Mouse (Mus musculus): Measurements from ENCODE around the gene Tpst1. TPM values are rescaled to one million over a fixed set of nuclear protein-coding genes. Genes with fewer than 3 reads are reported as not detected.
A peak's percentile ranks its signal among the peaks of the same experiment; 100 is the strongest.

Tpst1 gene
- polyA plus RNA-seq, 1 experiment from 2014 or later = 50.0 TPM

- H3K4me3 ChIP-seq = no peak overlapping the region
- peaks cover 24% of the 10 kb centered on the region for H3K4me1 ChIP-seq (replicated peaks)
- H3K9me3 ChIP-seq = no peaks in the 10 kb centered on the region
- DNase-seq (ENCODE audit: low spot score) = no peak
- no peak overlapping the region for H3K27ac ChIP-seq
- WGBS = 93% methylated on average over 7 of the region's 7 CpGs
- H3K27me3 ChIP-seq (ENCODE audit: insufficient read depth, poor library complexity, severe bottlenecking) = peaks cover 8% of the 10 kb centered on the region; the same call in 1 of the 2 replicates
- no peaks in the 10 kb centered on the region for H3K36me3 ChIP-seq
Measured at GRCm38 (mm10) chr5:130143101-130143500, 70.0 kb downstream of the Tpst1 start.

GRCm38 (mm10) chr5:130143977-130144333 lies 70.8 kb downstream of the Tpst1 start:
- Histone ChIP-seq H3K27ac (peak overlapping the region; percentile 91), H3K9me3 (no peaks in the 10 kb centered on the region), H3K36me3 (0 out of 2 replicates have a peak, but pooled peaks cover 4% of the 10 kb centered on the region), H3K4me3 (peak overlapping the region; percentile 68), H3K27me3 (ENCODE audit: insufficient read depth, poor library complexity, severe bottlenecking) (peaks cover 8% of the 10 kb centered on the region; the same call in 1 of the 2 replicates), H3K4me1 (replicated peaks) (peaks cover 24% of the 10 kb centered on the region)
- 5% methylated on average over 20 of the region's 20 CpGs for WGBS
- peak; percentile 72 for DNase-seq (ENCODE audit: low spot score)

- peaks cover 24% of the 10 kb centered on the region for H3K4me1 ChIP-seq (replicated peaks)
Measured at GRCm38 (mm10) chr5:130144334-130145312, 71.5 kb downstream of the Tpst1 start, which contains the start of gene Kctd7. TSS of gene Kctd7 (plus strand) at chr5:130144861.

GRCm38 (mm10) chr5:130145961-130146360 lies 72.8 kb downstream of the Tpst1 start:
- no peak overlapping the region for H3K27ac ChIP-seq
- no peak overlapping the region for H3K4me3 ChIP-seq

More at GRCm38 (mm10) chr5:130144334-130145312, 71.5 kb downstream of the Tpst1 start, which contains the start of gene Kctd7:
- Histone ChIP-seq H3K4me3 (peak within 1 kb of the TSS; percentile 68), H3K9me3 (no peaks in the 10 kb centered on the region), H3K36me3 (0 out of 2 replicates have a peak, but pooled peaks cover 4% of the 10 kb centered on the region), H3K27me3 (ENCODE audit: insufficient read depth, poor library complexity, severe bottlenecking) (peaks cover 8% of the 10 kb centered on the region; the same call in 1 of the 2 replicates), H3K27ac (peak within 1 kb of the TSS; percentile 91)
- peak; percentile 97 for DNase-seq (ENCODE audit: low spot score)
- WGBS = 2% methylated on average over 66 of the region's 66 CpGs

GRCm38 (mm10) chr5:130149726-130150310 lies 76.7 kb downstream of the Tpst1 start:
- Histone ChIP-seq H3K4me1 (replicated peaks) (peaks cover 11% of the 10 kb centered on the region), H3K9me3 (no peaks in the 10 kb centered on the region), H3K27ac (no peak overlapping the region), H3K4me3 (no peak overlapping the region), H3K27me3 (ENCODE audit: insufficient read depth, poor library complexity, severe bottlenecking) (no peaks in the 10 kb centered on the region), H3K36me3 (peaks cover 26% of the 10 kb centered on the region)
- no peak for DNase-seq (ENCODE audit: low spot score)
- WGBS = 85% methylated on average over 7 of the region's 7 CpGs

More at GRCm38 (mm10) chr5:130145961-130146360, 72.8 kb downstream of the Tpst1 start:
- peaks cover 24% of the 10 kb centered on the region for H3K4me1 ChIP-seq (replicated peaks)
- DNase-seq (ENCODE audit: low spot score) = no peak
- WGBS = 88% methylated on average over 8 of the region's 8 CpGs
- 0 out of 2 replicates have a peak, but pooled peaks cover 4% of the 10 kb centered on the region for H3K36me3 ChIP-seq
- H3K27me3 ChIP-seq (ENCODE audit: insufficient read depth, poor library complexity, severe bottlenecking) = peaks cover 8% of the 10 kb centered on the region; the same call in 1 of the 2 replicates
- H3K9me3 ChIP-seq = no peaks in the 10 kb centered on the region

GRCm38 (mm10) chr5:130154286-130154685 lies 81.2 kb downstream of the Tpst1 start:
- no peak for DNase-seq (ENCODE audit: low spot score)
- peaks cover 22% of the 10 kb centered on the region for H3K36me3 ChIP-seq
- H3K27me3 ChIP-seq (ENCODE audit: insufficient read depth, poor library complexity, severe bottlenecking) = no peaks in the 10 kb centered on the region
- 93% methylated on average over 2 of the region's 2 CpGs for WGBS
- H3K4me3 ChIP-seq = no peak overlapping the region
- H3K27ac ChIP-seq = no peak overlapping the region
- H3K4me1 ChIP-seq (replicated peaks) = no peaks in the 10 kb centered on the region
- H3K9me3 ChIP-seq = no peaks in the 10 kb centered on the region

- Histone ChIP-seq H3K27ac (no peak overlapping the region), H3K9me3 (no peaks in the 10 kb centered on the region), H3K4me3 (no peak overlapping the region), H3K27me3 (ENCODE audit: insufficient read depth, poor library complexity, severe bottlenecking) (no peaks in the 10 kb centered on the region), H3K36me3 (no peaks in the 10 kb centered on the region), H3K4me1 (replicated peaks) (no peaks in the 10 kb centered on the region)
- no peak for DNase-seq (ENCODE audit: low spot score)
- WGBS = 79% methylated on average over 4 of the region's 4 CpGs
Measured at GRCm38 (mm10) chr5:130158545-130158944, 85.4 kb downstream of the Tpst1 start.

- DNase-seq (ENCODE audit: low spot score) = no peak
- H3K9me3 ChIP-seq = no peaks in the 10 kb centered on the region
- no peak overlapping the region for H3K4me3 ChIP-seq
- no peaks in the 10 kb centered on the region for H3K36me3 ChIP-seq
- 68% methylated on average over 7 of the region's 7 CpGs for WGBS
- H3K27ac ChIP-seq = no peak overlapping the region
- no peaks in the 10 kb centered on the region for H3K4me1 ChIP-seq (replicated peaks)
- no peaks in the 10 kb centered on the region for H3K27me3 ChIP-seq (ENCODE audit: insufficient read depth, poor library complexity, severe bottlenecking)
Measured at GRCm38 (mm10) chr5:130159761-130160201, 86.7 kb downstream of the Tpst1 start.

- Histone ChIP-seq H3K27ac (no peak overlapping the region), H3K4me1 (replicated peaks) (no peaks in the 10 kb centered on the region), H3K4me3 (no peak overlapping the region), H3K27me3 (ENCODE audit: insufficient read depth, poor library complexity, severe bottlenecking) (no peaks in the 10 kb centered on the region), H3K36me3 (no peaks in the 10 kb centered on the region), H3K9me3 (no peaks in the 10 kb centered on the region)
- DNase-seq (ENCODE audit: low spot score) = peak; percentile 61
- WGBS = 6% methylated on average over 7 of the region's 7 CpGs
Measured at GRCm38 (mm10) chr5:130163670-130164069, 90.5 kb downstream of the Tpst1 start.

GRCm38 (mm10) chr5:130165213-130165612 lies 92.1 kb downstream of the Tpst1 start:
- WGBS = 76% methylated on average over 4 of the region's 4 CpGs

GRCm38 (mm10) chr5:130169109-130169508 lies 96.0 kb downstream of the Tpst1 start:
- H3K9me3 ChIP-seq = no peaks in the 10 kb centered on the region
- H3K36me3 ChIP-seq = no peaks in the 10 kb centered on the region
- no peak overlapping the region for H3K4me3 ChIP-seq
- DNase-seq (ENCODE audit: low spot score) = no peak
- H3K27ac ChIP-seq = no peak overlapping the region
- WGBS = 75% methylated on average over 6 of the region's 6 CpGs
- H3K4me1 ChIP-seq (replicated peaks) = peaks cover 25% of the 10 kb centered on the region
- no peaks in the 10 kb centered on the region for H3K27me3 ChIP-seq (ENCODE audit: insufficient read depth, poor library complexity, severe bottlenecking)

More at GRCm38 (mm10) chr5:130165213-130165612, 92.1 kb downstream of the Tpst1 start:
- no peaks in the 10 kb centered on the region for H3K4me1 ChIP-seq (replicated peaks)
- no peaks in the 10 kb centered on the region for H3K27me3 ChIP-seq (ENCODE audit: insufficient read depth, poor library complexity, severe bottlenecking)
- no peak overlapping the region for H3K4me3 ChIP-seq
- DNase-seq (ENCODE audit: low spot score) = no peak
- H3K36me3 ChIP-seq = no peaks in the 10 kb centered on the region
- no peak overlapping the region for H3K27ac ChIP-seq
- H3K9me3 ChIP-seq = no peaks in the 10 kb centered on the region

GRCm38 (mm10) chr5:130170666-130171422 lies 97.7 kb downstream of the Tpst1 start:
- no peaks in the 10 kb centered on the region for H3K9me3 ChIP-seq
- no peaks in the 10 kb centered on the region for H3K36me3 ChIP-seq
- no peaks in the 10 kb centered on the region for H3K27me3 ChIP-seq (ENCODE audit: insufficient read depth, poor library complexity, severe bottlenecking)
- H3K4me1 ChIP-seq (replicated peaks) = peaks cover 25% of the 10 kb centered on the region
- WGBS = 15% methylated on average over 6 of the region's 6 CpGs
- H3K4me3 ChIP-seq = peak overlapping the region; percentile 95
- DNase-seq (ENCODE audit: low spot score) = no peak
- H3K27ac ChIP-seq = peak overlapping the region; percentile 91

All from hindbrain, embryonic 10.5 days (tissue).